Mouse (Mus musculus): ENCODE results near the gene H2al1a. TPM values are rescaled to one million over a fixed set of nuclear protein-coding genes. Genes with fewer than 3 reads are reported as not detected.
"Not testable (repeated sequence)": the region's sequence is repeated elsewhere in the genome, so short reads cannot be mapped to it uniquely, and the experiment has no call there.

The H2al1a gene
- polyA plus RNA-seq, 1 experiment from 2014 or later: not detected

- Histone ChIP-seq H3K36me3 (ENCODE audit: control insufficient read depth, insufficient read depth) (no peaks in the 10 kb centered on the region), H3K27me3 (ENCODE audit: control insufficient read depth, insufficient read depth, low read depth, low read length) (no peaks in the 10 kb centered on the region), H3K4me3 (ENCODE audit: low read depth, low read length) (no peak overlapping the region), H3K9me3 (replicated peaks; ENCODE audit: control insufficient read depth, low read length) (no peaks in the 10 kb centered on the region), H3K27ac (ENCODE audit: low read length) (no peak overlapping the region), H3K4me2 (ENCODE audit: low read depth, low read length) (no peak overlapping the region), H3K9ac (ENCODE audit: low read depth, low read length) (no peak overlapping the region), H3K4me1 (ENCODE audit: control insufficient read depth, low read depth, low read length) (no peaks in the 10 kb centered on the region)
- ATAC-seq (ENCODE audit: low read depth): no peak
- WGBS (ENCODE audit: insufficient replicate concordance): 63% methylated on average over 6 of the region's 6 CpGs
Observed at GRCm38 (mm10) chrX:11277083-11277482, 22.0 kb upstream of the H2al1a start.

DNA sequence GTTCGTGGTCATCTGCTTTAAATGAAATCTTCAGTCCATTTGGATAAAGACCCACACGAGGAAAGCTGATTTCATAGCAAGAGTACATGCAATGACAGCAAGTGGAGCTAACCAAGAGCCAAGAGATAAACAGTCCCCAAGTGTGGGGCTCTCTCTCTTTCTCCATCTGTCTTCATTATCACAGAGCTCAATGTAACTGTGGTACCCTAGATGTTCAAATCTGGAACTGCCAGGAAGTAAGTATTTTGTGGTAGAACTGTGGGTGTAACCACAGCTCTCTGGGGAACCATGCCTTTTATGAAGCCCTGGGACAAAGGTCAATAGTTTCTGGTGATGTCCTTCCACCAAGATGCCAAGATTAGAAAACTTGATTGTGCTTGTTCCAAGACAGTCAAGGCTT, 18.3 kb upstream of the H2al1a start:
- H3K9ac ChIP-seq (ENCODE audit: low read depth, low read length): no peak overlapping the region
- no peaks in the 10 kb centered on the region for H3K27me3 ChIP-seq (ENCODE audit: control insufficient read depth, insufficient read depth, low read depth, low read length)
- WGBS (ENCODE audit: insufficient replicate concordance): 44% methylated on average over 2 of the region's 2 CpGs
- H3K27ac ChIP-seq (ENCODE audit: low read length): no peak overlapping the region
- H3K4me2 ChIP-seq (ENCODE audit: low read depth, low read length): no peak overlapping the region
- ATAC-seq (ENCODE audit: low read depth): no peak
- H3K4me1 ChIP-seq (ENCODE audit: control insufficient read depth, low read depth, low read length): no peaks in the 10 kb centered on the region
- no peaks in the 10 kb centered on the region for H3K9me3 ChIP-seq (replicated peaks; ENCODE audit: control insufficient read depth, low read length)
- H3K4me3 ChIP-seq (ENCODE audit: low read depth, low read length): no peak overlapping the region
- H3K36me3 ChIP-seq (ENCODE audit: control insufficient read depth, insufficient read depth): no peaks in the 10 kb centered on the region

- no peaks in the 10 kb centered on the region for H3K9me3 ChIP-seq (replicated peaks; ENCODE audit: control insufficient read depth, low read length)
- WGBS (ENCODE audit: insufficient replicate concordance): 47% methylated on average over 14 of the region's 14 CpGs
- no peaks in the 10 kb centered on the region for H3K36me3 ChIP-seq (ENCODE audit: control insufficient read depth, insufficient read depth)
- H3K4me1 ChIP-seq (ENCODE audit: control insufficient read depth, low read depth, low read length): no peaks in the 10 kb centered on the region
- no peak for ATAC-seq (ENCODE audit: low read depth)
- H3K4me2 ChIP-seq (ENCODE audit: low read depth, low read length): no peak overlapping the region
- no peak overlapping the region for H3K9ac ChIP-seq (ENCODE audit: low read depth, low read length)
- H3K4me3 ChIP-seq (ENCODE audit: low read depth, low read length): no peak overlapping the region
- H3K27me3 ChIP-seq (ENCODE audit: control insufficient read depth, insufficient read depth, low read depth, low read length): no peaks in the 10 kb centered on the region
- no peak overlapping the region for H3K27ac ChIP-seq (ENCODE audit: low read length)
Observed at GRCm38 (mm10) chrX:11288306-11288882, 10.7 kb upstream of the H2al1a start.

DNA sequence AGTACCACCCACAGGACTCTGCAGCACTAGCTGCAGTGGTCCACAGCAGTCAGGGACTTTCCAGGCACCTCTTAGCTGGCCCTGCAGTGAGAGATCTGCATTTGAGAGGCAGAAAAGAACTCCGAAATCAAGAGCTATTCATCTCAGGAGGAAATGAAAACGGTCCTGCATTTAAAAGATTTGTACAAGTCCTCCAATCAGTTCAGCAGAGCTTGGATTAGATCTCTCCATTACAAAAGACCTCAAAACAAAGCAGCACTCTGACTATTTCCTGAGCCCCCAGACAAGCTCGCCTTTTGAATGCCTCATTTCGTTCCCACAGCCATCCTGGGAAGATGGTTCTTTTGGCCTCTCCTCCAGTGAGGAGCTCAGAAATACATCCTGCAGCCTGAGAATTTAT, 9.8 kb upstream of the H2al1a start:
- WGBS (ENCODE audit: insufficient replicate concordance): 38% methylated on average over 4 of the region's 4 CpGs
- Histone ChIP-seq H3K4me2 (ENCODE audit: low read depth, low read length) (no peak overlapping the region), H3K4me1 (ENCODE audit: control insufficient read depth, low read depth, low read length) (no peaks in the 10 kb centered on the region), H3K4me3 (ENCODE audit: low read depth, low read length) (no peak overlapping the region), H3K9me3 (replicated peaks; ENCODE audit: control insufficient read depth, low read length) (no peaks in the 10 kb centered on the region), H3K27ac (ENCODE audit: low read length) (no peak overlapping the region), H3K9ac (ENCODE audit: low read depth, low read length) (no peak overlapping the region), H3K27me3 (ENCODE audit: control insufficient read depth, insufficient read depth, low read depth, low read length) (no peaks in the 10 kb centered on the region), H3K36me3 (ENCODE audit: control insufficient read depth, insufficient read depth) (no peaks in the 10 kb centered on the region)
- ATAC-seq (ENCODE audit: low read depth): no peak

- H3K36me3 ChIP-seq (ENCODE audit: control insufficient read depth, insufficient read depth); H3K4me1 ChIP-seq (ENCODE audit: control insufficient read depth, low read depth, low read length); H3K9me3 ChIP-seq (replicated peaks; ENCODE audit: control insufficient read depth, low read length); H3K27me3 ChIP-seq (ENCODE audit: control insufficient read depth, insufficient read depth, low read depth, low read length); H3K4me3 ChIP-seq (ENCODE audit: low read depth, low read length); H3K9ac ChIP-seq (ENCODE audit: low read depth, low read length); H3K4me2 ChIP-seq (ENCODE audit: low read depth, low read length); H3K27ac ChIP-seq (ENCODE audit: low read length); ATAC-seq (ENCODE audit: low read depth): not testable (repeated sequence)
- 62% methylated on average over 1 of the region's 3 CpGs for WGBS (ENCODE audit: insufficient replicate concordance)
Observed at GRCm38 (mm10) chrX:11302132-11302531, 3.1 kb downstream of the H2al1a start, which contains the start of gene H2al1b. H2al1b (plus strand) TSS chrX:11302432.

GRCm38 (mm10) chrX:11305355-11305754, 6.3 kb downstream of the H2al1a start, which contains the start of gene H2al1c:
H2al1c (plus strand) TSS chrX:11305655.
- H3K4me3 ChIP-seq (ENCODE audit: low read depth, low read length); ATAC-seq (ENCODE audit: low read depth); H3K9me3 ChIP-seq (replicated peaks; ENCODE audit: control insufficient read depth, low read length); H3K36me3 ChIP-seq (ENCODE audit: control insufficient read depth, insufficient read depth); H3K4me2 ChIP-seq (ENCODE audit: low read depth, low read length); H3K9ac ChIP-seq (ENCODE audit: low read depth, low read length); H3K27me3 ChIP-seq (ENCODE audit: control insufficient read depth, insufficient read depth, low read depth, low read length); H3K4me1 ChIP-seq (ENCODE audit: control insufficient read depth, low read depth, low read length); H3K27ac ChIP-seq (ENCODE audit: low read length): not testable (repeated sequence)
- WGBS (ENCODE audit: insufficient replicate concordance): 60% methylated on average over 1 of the region's 6 CpGs

DNA sequence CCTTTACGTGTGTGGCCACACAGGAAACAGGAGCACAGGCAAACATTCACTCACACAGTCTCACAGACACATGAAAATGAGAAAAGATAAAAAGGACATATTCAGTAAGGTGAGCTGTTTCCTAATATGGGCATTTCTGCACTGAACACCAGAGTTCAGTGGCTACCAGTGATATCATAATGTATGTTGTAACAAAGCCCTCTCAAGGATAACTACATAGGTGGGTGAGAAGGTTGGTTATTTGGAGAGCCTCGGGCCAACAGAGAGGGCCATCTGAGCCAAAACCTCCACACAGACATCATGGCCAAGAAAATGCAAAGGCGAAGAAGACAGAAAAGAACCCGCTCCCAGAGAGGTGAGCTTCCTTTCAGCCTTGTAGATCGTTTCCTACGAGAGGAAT, 9.5 kb downstream of the H2al1a start, which contains the start of gene H2al1d:
TSS of gene H2al1d (plus strand) at position 301 of the 400 bp plus-strand sequence.
- H3K4me1 ChIP-seq (ENCODE audit: control insufficient read depth, low read depth, low read length); H3K27ac ChIP-seq (ENCODE audit: low read length); H3K9me3 ChIP-seq (replicated peaks; ENCODE audit: control insufficient read depth, low read length); H3K4me2 ChIP-seq (ENCODE audit: low read depth, low read length); H3K9ac ChIP-seq (ENCODE audit: low read depth, low read length); H3K27me3 ChIP-seq (ENCODE audit: control insufficient read depth, insufficient read depth, low read depth, low read length); H3K36me3 ChIP-seq (ENCODE audit: control insufficient read depth, insufficient read depth); ATAC-seq (ENCODE audit: low read depth); H3K4me3 ChIP-seq (ENCODE audit: low read depth, low read length): not testable (repeated sequence)
- no CpG with 5 or more reads among the region's 6 CpGs for WGBS (ENCODE audit: insufficient replicate concordance)

- WGBS (ENCODE audit: insufficient replicate concordance): no CpG with 5 or more reads among the region's 3 CpGs
- H3K36me3 ChIP-seq (ENCODE audit: control insufficient read depth, insufficient read depth); H3K27ac ChIP-seq (ENCODE audit: low read length); H3K4me3 ChIP-seq (ENCODE audit: low read depth, low read length); H3K4me2 ChIP-seq (ENCODE audit: low read depth, low read length); H3K27me3 ChIP-seq (ENCODE audit: control insufficient read depth, insufficient read depth, low read depth, low read length); ATAC-seq (ENCODE audit: low read depth); H3K4me1 ChIP-seq (ENCODE audit: control insufficient read depth, low read depth, low read length); H3K9me3 ChIP-seq (replicated peaks; ENCODE audit: control insufficient read depth, low read length); H3K9ac ChIP-seq (ENCODE audit: low read depth, low read length): not testable (repeated sequence)
Observed at GRCm38 (mm10) chrX:11311634-11312033, 12.6 kb downstream of the H2al1a start, which contains the start of gene H2al1e. H2al1e (plus strand) TSS chrX:11311934.

DNA sequence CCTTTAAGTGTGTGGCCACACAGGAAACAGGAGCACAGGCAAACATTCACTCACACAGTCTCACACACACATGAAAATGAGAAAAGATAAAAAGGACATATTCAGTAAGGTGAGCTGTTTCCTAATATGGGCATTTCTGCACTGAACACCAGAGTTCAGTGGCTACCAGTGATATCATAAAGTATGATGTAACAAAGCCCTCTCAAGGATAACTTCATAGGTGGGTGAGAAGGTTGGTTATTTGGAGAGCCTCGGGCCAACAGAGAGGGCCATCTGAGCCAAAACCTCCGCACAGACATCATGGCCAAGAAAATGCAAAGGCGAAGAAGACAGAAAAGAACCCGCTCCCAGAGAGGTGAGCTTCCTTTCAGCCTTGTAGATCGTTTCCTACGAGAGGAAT, 15.8 kb downstream of the H2al1a start, which contains the start of gene H2al1f:
TSS of gene H2al1f (plus strand) at position 301 of the 400 bp plus-strand sequence.
- not testable (repeated sequence) for H3K9me3 ChIP-seq (replicated peaks; ENCODE audit: control insufficient read depth, low read length); ATAC-seq (ENCODE audit: low read depth); H3K9ac ChIP-seq (ENCODE audit: low read depth, low read length); H3K4me1 ChIP-seq (ENCODE audit: control insufficient read depth, low read depth, low read length); H3K4me3 ChIP-seq (ENCODE audit: low read depth, low read length); H3K4me2 ChIP-seq (ENCODE audit: low read depth, low read length); H3K36me3 ChIP-seq (ENCODE audit: control insufficient read depth, insufficient read depth); H3K27me3 ChIP-seq (ENCODE audit: control insufficient read depth, insufficient read depth, low read depth, low read length); H3K27ac ChIP-seq (ENCODE audit: low read length)
- no CpG with 5 or more reads among the region's 6 CpGs for WGBS (ENCODE audit: insufficient replicate concordance)

Data from liver, embryonic 16.5 days (tissue).